25 mouse cellular contexts compared by ENCODE assay signal in genomic region chr16:30614122-30614521, GRCm38 (mm10). TPM values are rescaled to one million over a fixed set of nuclear protein-coding genes. Genes with fewer than 3 reads are reported as not detected.
A peak's percentile ranks its signal among the peaks of the same experiment; 100 is the strongest.
DNase-seq lines count a peak whose midpoint lies in the region; ATAC-seq lines count a peak whose summit lies in the region.
"Had no signal": no experiment of that assay in that cellular context is flagged by ENCODE, and none has a peak within 500 bp of the region (broad histone marks: within the 10 kb centered on the region; RNA-seq: fewer than 3 reads in every experiment).

No protein-coding gene starts in this region.

- H3K27ac ChIP-seq in forebrain, embryonic 10.5 days = peak overlapping the region; percentile 69
- H3K27ac ChIP-seq in forebrain, embryonic 16.5 days (ENCODE audit: low read length) = no peak overlapping the region
- 0 out of 2 replicates have a peak overlapping the region, but pooled peaks have one; percentile 31 for H3K27ac ChIP-seq in hindbrain, embryonic 12.5 days
- no peak overlapping the region for H3K27ac ChIP-seq in hindbrain, embryonic 14.5 days
- 0 out of 2 replicates have a peak overlapping the region, but pooled peaks have one; percentile 64 for H3K27ac ChIP-seq in neural tube, embryonic 13.5 days (replicated peaks)
- 0 out of 2 replicates have a peak overlapping the region, but pooled peaks have one; percentile 24 for H3K27ac ChIP-seq in embryonic facial prominence, embryonic 10.5 days (replicated peaks)
- H3K27ac ChIP-seq: embryonic facial prominence, embryonic 13.5 days; forebrain, embryonic 15.5 days; heart, adult 2 months; intestine, embryonic 15.5 days had no signal

- no peak overlapping the region for H3K4me3 ChIP-seq in forebrain, embryonic 10.5 days
- no peak overlapping the region for H3K4me3 ChIP-seq in forebrain, embryonic 16.5 days (replicated peaks; ENCODE audit: low read length)
- no peak overlapping the region for H3K4me3 ChIP-seq in hindbrain, embryonic 12.5 days
- H3K4me3 ChIP-seq in hindbrain, embryonic 14.5 days (replicated peaks; ENCODE audit: low read length) = no peak overlapping the region
- H3K4me3 ChIP-seq in neural tube, embryonic 13.5 days = no peak overlapping the region
- no peak overlapping the region for H3K4me3 ChIP-seq in embryonic facial prominence, embryonic 10.5 days
- H3K4me3 ChIP-seq: embryonic facial prominence, embryonic 13.5 days; erythroblast, embryonic 14.5 days; forebrain, embryonic 15.5 days; heart, adult 2 months; intestine, embryonic 15.5 days had no signal

- H3K4me2 ChIP-seq in forebrain, embryonic 16.5 days (ENCODE audit: low read length) = no peak overlapping the region
- H3K4me2 ChIP-seq in hindbrain, embryonic 12.5 days (replicated peaks) = no peak overlapping the region
- H3K4me2 ChIP-seq in hindbrain, embryonic 14.5 days (replicated peaks) = no peak overlapping the region
- no peak overlapping the region for H3K4me2 ChIP-seq in neural tube, embryonic 13.5 days
- H3K4me2 ChIP-seq: embryonic facial prominence, embryonic 13.5 days; forebrain, embryonic 15.5 days; heart, embryonic 11.5 days; intestine, embryonic 15.5 days had no signal

- no peaks in the 10 kb centered on the region for H3K27me3 ChIP-seq in forebrain, embryonic 10.5 days (ENCODE audit: poor library complexity, severe bottlenecking)
- no peaks in the 10 kb centered on the region for H3K27me3 ChIP-seq in forebrain, embryonic 16.5 days (replicated peaks; ENCODE audit: control insufficient read depth, insufficient read depth, low read length)
- H3K27me3 ChIP-seq in hindbrain, embryonic 12.5 days = no peaks in the 10 kb centered on the region
- no peaks in the 10 kb centered on the region for H3K27me3 ChIP-seq in hindbrain, embryonic 14.5 days (ENCODE audit: control insufficient read depth, insufficient read depth, low read length)
- no peaks in the 10 kb centered on the region for H3K27me3 ChIP-seq in neural tube, embryonic 13.5 days
- H3K27me3 ChIP-seq in embryonic facial prominence, embryonic 10.5 days (replicated peaks; ENCODE audit: low read depth, poor library complexity, severe bottlenecking) = no peaks in the 10 kb centered on the region; the same call in 1 of the 2 replicates
- H3K27me3 ChIP-seq: embryonic facial prominence, embryonic 13.5 days; forebrain, embryonic 15.5 days; intestine, embryonic 15.5 days; Patski had no signal

- H3K9ac ChIP-seq in forebrain, embryonic 16.5 days (replicated peaks; ENCODE audit: low read depth, low read length) = no peak overlapping the region
- H3K9ac ChIP-seq in hindbrain, embryonic 12.5 days = no peak overlapping the region
- H3K9ac ChIP-seq in hindbrain, embryonic 14.5 days = no peak overlapping the region
- H3K9ac ChIP-seq in neural tube, embryonic 13.5 days = no peak overlapping the region
- H3K9ac ChIP-seq: embryonic facial prominence, embryonic 13.5 days; forebrain, embryonic 15.5 days; intestine, embryonic 15.5 days had no signal

- peaks cover 17% of the 10 kb centered on the region for H3K4me1 ChIP-seq in forebrain, embryonic 10.5 days
- 0 out of 2 replicates have a peak, but pooled peaks cover 2% of the 10 kb centered on the region for H3K4me1 ChIP-seq in forebrain, embryonic 16.5 days (replicated peaks; ENCODE audit: control insufficient read depth, insufficient read depth, low read length)
- peaks cover 10% of the 10 kb centered on the region for H3K4me1 ChIP-seq in hindbrain, embryonic 12.5 days
- no peaks in the 10 kb centered on the region for H3K4me1 ChIP-seq in hindbrain, embryonic 14.5 days (replicated peaks; ENCODE audit: control insufficient read depth, insufficient read depth, low read length)
- peaks cover 15% of the 10 kb centered on the region; the same call in 1 of the 2 replicates for H3K4me1 ChIP-seq in neural tube, embryonic 13.5 days (replicated peaks)
- peaks cover 15% of the 10 kb centered on the region for H3K4me1 ChIP-seq in embryonic facial prominence, embryonic 10.5 days
- H3K4me1 ChIP-seq: forebrain, embryonic 15.5 days; intestine, embryonic 15.5 days had no signal

- WGBS in forebrain, embryonic 10.5 days = 32% methylated on average over 5 of the region's 5 CpGs
- WGBS in forebrain, embryonic 16.5 days = 19% methylated on average over 5 of the region's 5 CpGs
- WGBS in hindbrain, embryonic 12.5 days = 33% methylated on average over 5 of the region's 5 CpGs
- 19% methylated on average over 5 of the region's 5 CpGs for WGBS in hindbrain, embryonic 14.5 days
- 7% methylated on average over 5 of the region's 5 CpGs for WGBS in neural tube, embryonic 13.5 days
- 31% methylated on average over 5 of the region's 5 CpGs for WGBS in embryonic facial prominence, embryonic 10.5 days

- ATAC-seq in forebrain, embryonic 16.5 days = no peak
- no peak for ATAC-seq in hindbrain, embryonic 12.5 days (ENCODE audit: low FRiP score)
- no peak for ATAC-seq in hindbrain, embryonic 14.5 days (ENCODE audit: low FRiP score)
- no peak for ATAC-seq in neural tube, embryonic 13.5 days (ENCODE audit: low read depth)
- ATAC-seq: forebrain, embryonic 15.5 days; hindbrain, embryonic 16.5 days; intestine, embryonic 15.5 days; Patski had no signal

- no peaks in the 10 kb centered on the region for H3K36me3 ChIP-seq in forebrain, embryonic 10.5 days (replicated peaks)
- H3K36me3 ChIP-seq in forebrain, embryonic 16.5 days (ENCODE audit: control insufficient read depth, insufficient read depth) = no peaks in the 10 kb centered on the region
- no peaks in the 10 kb centered on the region for H3K36me3 ChIP-seq in hindbrain, embryonic 12.5 days
- H3K36me3 ChIP-seq in hindbrain, embryonic 14.5 days (replicated peaks; ENCODE audit: control insufficient read depth, insufficient read depth) = no peaks in the 10 kb centered on the region
- H3K36me3 ChIP-seq in neural tube, embryonic 13.5 days = no peaks in the 10 kb centered on the region
- H3K36me3 ChIP-seq in embryonic facial prominence, embryonic 10.5 days (replicated peaks) = no peaks in the 10 kb centered on the region
- H3K36me3 ChIP-seq: embryonic facial prominence, embryonic 13.5 days; forebrain, embryonic 15.5 days; G1E; intestine, embryonic 15.5 days had no signal

- no peak for DNase-seq in forebrain, embryonic 10.5 days (ENCODE audit: extremely low spot score, low spot score)
- DNase-seq in hindbrain, embryonic 14.5 days (ENCODE audit: low spot score) = no peak
- no peak for DNase-seq in neural tube, embryonic 10.5 days (ENCODE audit: extremely low spot score, low spot score)
- DNase-seq in embryonic facial prominence, embryonic 10.5 days (ENCODE audit: low spot score) = no peak
- DNase-seq in heart, adult 9 months (ENCODE audit: low spot score in 2 of 2) = no peak
- DNase-seq: adrenal gland, adult 2 months; adrenal gland, postnatal 14 days; cerebellum, adult 11 months; cerebellum, adult 2 months; cerebellum, adult 9-11 months; cerebellum, postnatal 25 days; gastrocnemius, postnatal 10 days; gastrocnemius, postnatal 36 days; heart, adult 2 months had no signal

- H3K9me3 ChIP-seq in forebrain, embryonic 10.5 days = no peaks in the 10 kb centered on the region
- H3K9me3 ChIP-seq in forebrain, embryonic 16.5 days (ENCODE audit: control insufficient read depth, low read length) = no peaks in the 10 kb centered on the region
- no peaks in the 10 kb centered on the region for H3K9me3 ChIP-seq in hindbrain, embryonic 12.5 days (replicated peaks)
- no peaks in the 10 kb centered on the region for H3K9me3 ChIP-seq in hindbrain, embryonic 14.5 days (ENCODE audit: control insufficient read depth, low read length)
- H3K9me3 ChIP-seq in neural tube, embryonic 13.5 days = no peaks in the 10 kb centered on the region
- no peaks in the 10 kb centered on the region for H3K9me3 ChIP-seq in embryonic facial prominence, embryonic 10.5 days
- H3K9me3 ChIP-seq: embryonic facial prominence, embryonic 13.5 days; forebrain, embryonic 15.5 days; G1E; intestine, embryonic 15.5 days had no signal

RNA-seq across cellular contexts. Expression of gene Fam43a, which starts 14.6 kb away (rescaled TPM):
- polyA plus RNA-seq in forebrain, embryonic 10.5 days (2016; fragmentation: Nextera tagmentation; extraction: Ambion mirVana) = 13.8 and 14.7 TPM in 2 replicates
- polyA plus RNA-seq in forebrain, embryonic 16.5 days (2015; fragmentation: Nextera tagmentation; extraction: Ambion mirVana) = 11.3 and 12.4 TPM in 2 replicates
- polyA plus RNA-seq in hindbrain, embryonic 12.5 days (2016; fragmentation: Nextera tagmentation; extraction: Ambion mirVana) = 17.5 and 17.6 TPM in 2 replicates
- polyA plus RNA-seq in hindbrain, embryonic 14.5 days (2014; fragmentation: Nextera tagmentation; extraction: Ambion mirVana) = 10.2 and 10.7 TPM in 2 replicates
- polyA plus RNA-seq in neural tube, embryonic 13.5 days (2015; fragmentation: Nextera tagmentation; extraction: Ambion mirVana) = 20.2 and 21.4 TPM in 2 replicates
- polyA plus RNA-seq in embryonic facial prominence, embryonic 10.5 days (2016; fragmentation: Nextera tagmentation; extraction: Ambion mirVana) = 23.2 and 24.1 TPM in 2 replicates

RNA-seq across cellular contexts. Expression of gene Lsg1, which starts 26.7 kb away (rescaled TPM):
- polyA plus RNA-seq in forebrain, embryonic 10.5 days (2016; fragmentation: Nextera tagmentation; extraction: Ambion mirVana) = 86.6 and 87.4 TPM in 2 replicates
- 61.1 and 63.1 TPM in 2 replicates for polyA plus RNA-seq in forebrain, embryonic 16.5 days (2015; fragmentation: Nextera tagmentation; extraction: Ambion mirVana)
- polyA plus RNA-seq in hindbrain, embryonic 12.5 days (2016; fragmentation: Nextera tagmentation; extraction: Ambion mirVana) = 69.4 and 75.7 TPM in 2 replicates
- 44.3 and 50.0 TPM in 2 replicates for polyA plus RNA-seq in hindbrain, embryonic 14.5 days (2014; fragmentation: Nextera tagmentation; extraction: Ambion mirVana)
- 52.4 and 54.5 TPM in 2 replicates for polyA plus RNA-seq in neural tube, embryonic 13.5 days (2015; fragmentation: Nextera tagmentation; extraction: Ambion mirVana)
- polyA plus RNA-seq in embryonic facial prominence, embryonic 10.5 days (2016; fragmentation: Nextera tagmentation; extraction: Ambion mirVana) = 87.1 and 95.3 TPM in 2 replicates

Comparison
In these comparisons a context has a peak if more than half of its experiments do, and no peak if none do; other contexts are left out.
1. H3K27ac ChIP-seq: peak in forebrain, embryonic 10.5 days (single experiment), hindbrain, embryonic 12.5 days (single experiment), neural tube, embryonic 13.5 days (single experiment) and embryonic facial prominence, embryonic 10.5 days (single experiment); none in forebrain, embryonic 16.5 days (single experiment) and hindbrain, embryonic 14.5 days (single experiment).